ENCODE assay signal across 9 mouse cellular contexts in the genomic region with DNA sequence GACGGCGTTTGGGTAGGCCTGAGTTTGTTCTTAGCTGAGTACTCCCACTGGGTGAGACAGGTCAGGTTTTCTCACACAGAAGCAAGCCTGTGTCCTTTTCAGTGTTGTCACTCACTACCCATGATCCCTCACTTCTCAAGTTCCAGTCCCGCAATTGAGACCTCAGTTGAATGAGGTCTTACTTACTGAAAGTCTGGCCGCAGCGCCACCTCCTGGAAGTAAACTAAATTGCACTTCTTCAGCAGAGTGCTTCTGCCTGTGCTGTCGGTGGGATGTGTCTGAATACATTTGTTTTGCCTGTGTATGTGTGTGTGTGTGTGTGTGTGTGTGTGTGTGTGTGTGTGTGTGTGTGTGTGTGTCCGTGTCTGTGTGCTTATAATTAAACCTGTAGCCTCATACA. TPM values are rescaled to one million over a fixed set of nuclear protein-coding genes. Genes with fewer than 3 reads are reported as not detected.
DNase-seq lines count a peak whose midpoint lies in the region; ATAC-seq and TF ChIP-seq lines count a peak whose summit lies in the region.
"Had no signal": no experiment of that assay in that cellular context is flagged by ENCODE, and none has a peak within 500 bp of the region (broad histone marks: within the 10 kb centered on the region; RNA-seq: fewer than 3 reads in every experiment).

No protein-coding gene starts in this region.

- H3K27me3 ChIP-seq in kidney, adult 2 months (replicated peaks; ENCODE audit: control insufficient read depth, insufficient read depth, low read length): 0 out of 2 replicates have a peak, but pooled peaks cover 1% of the 10 kb centered on the region
- peaks cover 59% of the 10 kb centered on the region for H3K27me3 ChIP-seq in kidney, embryonic 16.5 days (ENCODE audit: insufficient read depth, low read length)
- peaks cover 47% of the 10 kb centered on the region for H3K27me3 ChIP-seq in limb, embryonic 11.5 days (ENCODE audit: control insufficient read depth, insufficient read depth, low read length)

- TF ChIP-seq POLR2A in kidney, adult 2 months (IDR thresholded peaks at IDR 0.05; ENCODE audit: low read depth, low read length): no peak

- no peak overlapping the region for H3K9ac ChIP-seq in kidney, embryonic 16.5 days (replicated peaks; ENCODE audit: low read length)
- H3K9ac ChIP-seq in limb, embryonic 11.5 days (ENCODE audit: low read length): no peak overlapping the region

- no peaks in the 10 kb centered on the region for H3K9me3 ChIP-seq in kidney, embryonic 16.5 days (ENCODE audit: low read length)
- no peaks in the 10 kb centered on the region for H3K9me3 ChIP-seq in limb, embryonic 11.5 days (ENCODE audit: control insufficient read depth, low read length)

- no peak overlapping the region for H3K4me2 ChIP-seq in kidney, embryonic 16.5 days (replicated peaks; ENCODE audit: low read depth, low read length)
- H3K4me2 ChIP-seq in limb, embryonic 11.5 days (ENCODE audit: low read depth, severe bottlenecking): no peak overlapping the region

- H3K36me3 ChIP-seq in kidney, adult 2 months (ENCODE audit: control insufficient read depth, insufficient read depth, low read length): no peaks in the 10 kb centered on the region
- H3K36me3 ChIP-seq in kidney, embryonic 16.5 days (ENCODE audit: insufficient read depth, low read length): no peaks in the 10 kb centered on the region
- H3K36me3 ChIP-seq in limb, embryonic 11.5 days (ENCODE audit: control insufficient read depth, insufficient read depth, low read length): no peaks in the 10 kb centered on the region

- no peak overlapping the region for H3K27ac ChIP-seq in kidney, adult 2 months (ENCODE audit: insufficient read depth, low read depth, low read length)
- no peak overlapping the region for H3K27ac ChIP-seq in kidney, embryonic 16.5 days (ENCODE audit: low read length)
- H3K27ac ChIP-seq in limb, embryonic 11.5 days (replicated peaks; ENCODE audit: low read depth, low read length): no peak overlapping the region

- H3K4me3 ChIP-seq in kidney, adult 2 months (ENCODE audit: insufficient read depth, low read depth, low read length): no peak overlapping the region
- no peak overlapping the region for H3K4me3 ChIP-seq in kidney, embryonic 16.5 days (ENCODE audit: low read length)
- H3K4me3 ChIP-seq in limb, embryonic 11.5 days (ENCODE audit: low read depth, low read length): no peak overlapping the region

- H3K4me1 ChIP-seq in kidney, adult 2 months (ENCODE audit: control insufficient read depth, insufficient read depth, low read length): no peaks in the 10 kb centered on the region; the same call in 1 of the 2 replicates
- H3K4me1 ChIP-seq in kidney, embryonic 16.5 days (ENCODE audit: insufficient read depth, low read length): peaks cover 15% of the 10 kb centered on the region
- peaks cover 5% of the 10 kb centered on the region for H3K4me1 ChIP-seq in limb, embryonic 11.5 days (ENCODE audit: control insufficient read depth, insufficient read depth, low read length)

- peak; percentile 65 for DNase-seq in kidney, adult 2 months
- DNase-seq in ZHBTc4 (ENCODE audit: low read depth, low spot score): peak; percentile 87
- peak; percentile 71 to 74 for DNase-seq in cerebellum, postnatal 36 days
- peak; percentile 73 for DNase-seq in heart, postnatal 4 days
- DNase-seq in limb, embryonic 11.5 days (ENCODE audit: low spot score): peak; percentile 80
- peak; percentile 88 for DNase-seq in retina, postnatal 1 day
- DNase-seq in urinary bladder, postnatal 14 days (ENCODE audit: low spot score): peak; percentile 75

- 22% methylated on average over 7 of the region's 7 CpGs for WGBS in kidney, adult 2 months
- WGBS in kidney, embryonic 16.5 days: 25% methylated on average over 7 of the region's 7 CpGs
- WGBS in limb, embryonic 11.5 days: 22% methylated on average over 7 of the region's 7 CpGs

- TF ChIP-seq CTCF in kidney, adult 2 months (conservative IDR thresholded peaks at IDR 0.05; ENCODE audit: insufficient read depth, insufficient read length, low read depth, low read length): peak; percentile 80

- ATAC-seq in kidney, embryonic 16.5 days (ENCODE audit: low FRiP score, low TSS enrichment): no peak
- no peak for ATAC-seq in limb, embryonic 11.5 days (ENCODE audit: insufficient number of reproducible peaks, low FRiP score, low TSS enrichment, low read depth)

RNA-seq across cellular contexts. Expression of a gene that starts 14.2 kb away (rescaled TPM):
- polyA plus RNA-seq in kidney, adult 2 months (2012; rRNA removed): not detected in 2 replicates
- not detected in 2 replicates for polyA plus RNA-seq in kidney, embryonic 16.5 days (2015; fragmentation: Nextera tagmentation; extraction: Ambion mirVana)
- total RNA-seq in heart, postnatal 4 days (2021): not detected
- polyA plus RNA-seq in limb, embryonic 11.5 days (2014; fragmentation: Nextera tagmentation; extraction: Ambion mirVana): 0.14 TPM in 1 of 2 replicates, not detected in the other

RNA-seq across cellular contexts. Expression of a gene that starts 19.3 kb away (rescaled TPM):
- polyA plus RNA-seq in kidney, adult 2 months (2012; rRNA removed): 0.16 and 0.52 TPM in 2 replicates
- polyA plus RNA-seq in kidney, embryonic 16.5 days (2015; fragmentation: Nextera tagmentation; extraction: Ambion mirVana): 0.99 and 1.9 TPM in 2 replicates
- under 1 TPM in 1 of 2 experiments, not detected in 1; 0.34 TPM for total RNA-seq in heart, postnatal 4 days (2021)
- 1.6 and 2.0 TPM in 2 replicates for polyA plus RNA-seq in limb, embryonic 11.5 days (2014; fragmentation: Nextera tagmentation; extraction: Ambion mirVana)

RNA-seq across cellular contexts. Expression of a gene that starts 26.6 kb away (rescaled TPM):
- 19.9 and 20.0 TPM in 2 replicates for polyA plus RNA-seq in kidney, adult 2 months (2012; rRNA removed)
- polyA plus RNA-seq in kidney, embryonic 16.5 days (2015; fragmentation: Nextera tagmentation; extraction: Ambion mirVana): 57.7 and 58.8 TPM in 2 replicates
- total RNA-seq in heart, postnatal 4 days (2021): 10 to 100 TPM; 45.3 to 45.8 TPM
- polyA plus RNA-seq in limb, embryonic 11.5 days (2014; fragmentation: Nextera tagmentation; extraction: Ambion mirVana): 75.8 and 82.1 TPM in 2 replicates

RNA-seq across cellular contexts. Expression of a gene that starts 26.9 kb away (rescaled TPM):
- 28.6 and 43.3 TPM in 2 replicates for polyA plus RNA-seq in kidney, adult 2 months (2012; rRNA removed)
- 38.0 and 40.6 TPM in 2 replicates for polyA plus RNA-seq in kidney, embryonic 16.5 days (2015; fragmentation: Nextera tagmentation; extraction: Ambion mirVana)
- 10 to 100 TPM; 14.6 to 17.9 TPM for total RNA-seq in heart, postnatal 4 days (2021)
- polyA plus RNA-seq in limb, embryonic 11.5 days (2014; fragmentation: Nextera tagmentation; extraction: Ambion mirVana): 42.1 and 45.0 TPM in 2 replicates

RNA-seq across cellular contexts. Expression of a gene that starts 30.1 kb away (rescaled TPM):
- 1.1 and 1.9 TPM in 2 replicates for polyA plus RNA-seq in kidney, adult 2 months (2012; rRNA removed)
- polyA plus RNA-seq in kidney, embryonic 16.5 days (2015; fragmentation: Nextera tagmentation; extraction: Ambion mirVana): 0.27 and 0.62 TPM in 2 replicates
- not detected for total RNA-seq in heart, postnatal 4 days (2021)
- not detected in 2 replicates for polyA plus RNA-seq in limb, embryonic 11.5 days (2014; fragmentation: Nextera tagmentation; extraction: Ambion mirVana)
- polyA plus RNA-seq: neural tube, embryonic 14.5 days had no signal
